Mouse (Mus musculus): Measurements from ENCODE around the gene Zfp296. TPM values are rescaled to one million over a fixed set of nuclear protein-coding genes. Genes with fewer than 3 reads are reported as not detected.
"Not testable (repeated sequence)": the region's sequence is repeated elsewhere in the genome, so short reads cannot be mapped to it uniquely, and the experiment has no call there.

The Zfp296 gene
- total RNA-seq, 2 experiments from 2014 or later = not detected

- DNase-seq (ENCODE audit: low spot score in 2 of 2) = peak; percentile 96
Observed at GRCm38 (mm10) chr7:19603849-19604605, 26.9 kb downstream of the Zfp296 start, which contains the start of gene Clasrp. Gene Clasrp, minus strand, starts transcription at chr7:19604486.

GRCm38 (mm10) chr7:19604606-19605214, 27.6 kb downstream of the Zfp296 start:
- DNase-seq (ENCODE audit: low spot score in 2 of 2) = not testable (repeated sequence)

DNA sequence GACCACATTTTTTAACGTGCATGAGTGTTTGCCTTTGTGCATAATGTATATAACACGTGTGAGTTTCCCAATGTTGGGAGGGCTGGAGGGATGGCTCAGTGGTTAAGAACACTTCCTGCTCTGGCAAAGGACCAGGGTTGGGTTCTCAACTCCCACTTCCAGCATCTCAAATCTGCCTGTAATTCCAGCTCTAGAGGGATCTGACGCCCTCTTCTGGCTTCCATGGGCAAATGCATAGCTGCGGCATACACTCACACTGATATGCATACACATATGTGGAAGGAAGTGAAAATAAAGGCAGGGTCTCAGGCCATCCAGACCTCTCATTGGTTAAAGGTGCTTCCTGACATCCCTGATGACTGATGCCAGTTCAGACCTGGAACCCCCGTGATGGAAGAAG, 30.2 kb downstream of the Zfp296 start:
- no peak for DNase-seq (ENCODE audit: low spot score in 2 of 2)

DNA sequence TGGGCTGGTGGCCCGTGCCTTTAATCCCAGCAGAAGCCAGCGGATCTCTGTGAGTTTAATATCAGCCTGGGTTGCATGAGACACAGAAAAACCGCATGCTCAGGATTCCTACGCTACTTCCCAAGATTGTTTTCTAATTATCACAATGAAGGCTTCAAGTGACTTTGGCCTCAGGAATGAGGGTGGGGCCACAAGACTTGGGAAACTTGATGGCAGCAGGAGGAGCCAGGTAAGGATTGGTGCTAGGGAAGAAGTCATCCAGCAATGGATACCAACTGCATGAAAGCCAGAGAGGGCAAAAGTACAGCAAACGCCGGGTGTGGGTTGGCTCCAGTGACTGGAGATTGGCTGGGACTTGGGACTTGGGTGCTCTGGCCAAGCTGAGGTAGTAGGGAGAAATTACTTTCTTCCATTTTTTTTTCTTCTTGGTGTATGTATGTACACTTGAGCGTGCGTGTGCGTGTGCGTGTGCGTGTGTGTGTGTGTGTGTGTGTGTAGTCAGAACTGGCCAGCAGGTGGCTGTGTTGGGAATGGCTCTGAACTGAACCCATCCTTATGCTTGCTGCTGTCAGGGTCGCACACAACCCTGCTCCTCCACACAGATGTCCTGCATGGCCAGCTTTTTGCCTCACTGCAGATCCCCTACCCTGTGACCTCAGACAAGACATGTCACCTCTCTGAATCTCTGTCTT, 32.7 kb downstream of the Zfp296 start:
- DNase-seq (ENCODE audit: low spot score in 2 of 2) = no peak

DNA sequence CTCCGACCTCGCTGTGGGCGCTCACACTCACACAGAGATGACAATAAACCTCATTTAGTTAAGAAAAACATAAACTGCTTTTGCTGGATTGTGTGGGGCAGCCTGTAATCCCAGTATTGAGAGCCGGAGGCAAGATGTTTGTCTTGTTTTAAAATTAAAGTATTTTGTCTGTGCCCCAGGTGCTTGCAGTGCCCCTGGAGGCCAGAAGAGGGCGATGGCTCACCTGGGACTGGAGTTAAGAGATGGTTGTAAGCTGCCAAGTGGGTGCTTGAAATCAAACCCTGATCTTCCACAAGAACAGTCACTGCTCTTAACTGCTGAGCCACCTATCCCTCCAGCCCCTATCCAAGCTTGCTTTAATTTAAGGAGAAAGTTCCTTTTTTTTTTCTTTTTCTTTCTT, 33.9 kb downstream of the Zfp296 start:
- no peak for DNase-seq (ENCODE audit: low spot score in 2 of 2)

DNA sequence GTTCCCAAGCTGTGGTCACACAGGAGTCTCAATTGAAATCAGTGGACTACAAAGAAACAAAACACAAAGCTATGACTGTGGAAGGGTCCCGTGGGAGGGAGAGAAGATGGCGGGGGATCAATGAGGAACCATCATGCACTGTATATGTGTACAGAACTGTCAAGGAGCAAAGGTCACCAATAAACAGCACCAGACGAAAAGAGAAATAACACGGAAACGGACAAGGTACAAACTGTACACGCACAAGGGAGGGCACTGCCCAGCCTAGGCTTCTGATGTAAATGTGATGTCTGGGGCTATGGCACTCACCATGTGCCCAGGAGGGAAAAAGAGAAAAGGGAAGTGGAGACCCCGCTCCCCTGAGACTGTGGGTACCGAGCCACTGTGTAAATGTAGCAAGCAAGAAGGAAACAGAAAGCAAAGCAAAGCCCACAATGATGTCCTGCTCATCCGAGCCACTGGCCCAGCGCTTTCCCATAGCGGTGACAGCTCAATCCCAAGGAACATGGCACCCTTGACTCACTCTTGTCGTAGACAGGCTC, 38.0 kb downstream of the Zfp296 start:
- DNase-seq (ENCODE audit: low spot score in 2 of 2) = no peak

DNA sequence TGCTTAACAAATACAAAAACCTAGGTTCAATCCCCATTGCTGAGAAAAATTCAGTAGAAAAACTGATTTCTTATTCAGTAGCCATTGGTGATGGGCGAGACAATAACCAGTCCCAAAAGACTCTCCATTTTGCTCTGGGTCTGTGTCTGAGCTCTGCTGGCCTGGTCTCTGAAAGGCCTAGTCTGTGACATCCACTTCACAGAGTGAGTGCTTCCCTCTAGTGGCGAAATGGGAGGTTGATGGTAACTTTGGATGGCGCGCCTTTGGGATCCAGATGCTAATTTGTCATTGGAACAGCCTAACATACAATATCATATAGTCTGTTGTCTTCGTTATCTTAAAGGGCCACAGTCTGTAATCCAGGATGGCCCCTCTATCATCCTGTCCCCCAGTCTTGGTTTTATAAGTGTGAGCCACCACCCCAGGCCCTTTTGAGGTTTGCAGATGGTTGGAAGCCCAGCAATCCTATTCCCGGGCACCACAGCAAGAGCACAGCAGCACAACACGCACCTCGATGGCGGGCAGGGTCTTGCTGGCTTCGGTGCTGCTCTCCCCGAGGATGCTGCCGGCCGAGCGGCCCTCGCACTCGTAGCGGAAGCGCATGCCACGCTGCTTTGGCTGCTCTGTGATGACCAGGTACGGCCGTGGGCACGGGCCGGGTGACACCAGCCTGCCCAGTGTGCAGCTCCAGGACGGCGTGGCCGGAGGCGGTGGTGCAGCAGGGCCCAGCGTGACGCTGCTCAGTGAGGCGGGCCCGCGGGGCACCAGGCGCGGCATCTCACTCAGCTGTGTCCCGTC, 42.1 kb downstream of the Zfp296 start:
- DNase-seq (ENCODE audit: low spot score in 2 of 2) = peak; percentile 77 to 79

DNA sequence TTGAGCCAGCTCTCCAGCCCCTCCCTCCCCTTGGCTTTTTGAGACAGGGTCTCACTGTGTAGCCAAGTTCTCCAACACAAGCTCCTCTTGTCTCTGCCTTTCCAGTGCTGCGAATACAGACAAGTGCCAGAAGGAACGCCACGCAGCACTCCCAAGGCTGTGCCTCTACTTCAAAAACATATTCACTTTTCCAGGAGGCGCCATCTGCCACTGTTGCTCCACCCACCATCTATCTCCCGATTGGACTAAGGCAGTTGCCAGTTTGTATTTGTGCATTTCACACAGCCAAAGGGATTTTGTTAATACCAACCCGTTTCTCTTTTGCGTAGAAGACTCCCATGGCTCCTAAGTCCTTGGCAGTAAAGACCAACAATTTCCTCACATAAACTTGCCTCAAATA, 43.7 kb downstream of the Zfp296 start:
- DNase-seq (ENCODE audit: low spot score in 2 of 2) = peak; percentile 41 to 50

GRCm38 (mm10) chr7:19622241-19622640, 45.2 kb downstream of the Zfp296 start:
- DNase-seq (ENCODE audit: low spot score in 2 of 2) = no peak

DNA sequence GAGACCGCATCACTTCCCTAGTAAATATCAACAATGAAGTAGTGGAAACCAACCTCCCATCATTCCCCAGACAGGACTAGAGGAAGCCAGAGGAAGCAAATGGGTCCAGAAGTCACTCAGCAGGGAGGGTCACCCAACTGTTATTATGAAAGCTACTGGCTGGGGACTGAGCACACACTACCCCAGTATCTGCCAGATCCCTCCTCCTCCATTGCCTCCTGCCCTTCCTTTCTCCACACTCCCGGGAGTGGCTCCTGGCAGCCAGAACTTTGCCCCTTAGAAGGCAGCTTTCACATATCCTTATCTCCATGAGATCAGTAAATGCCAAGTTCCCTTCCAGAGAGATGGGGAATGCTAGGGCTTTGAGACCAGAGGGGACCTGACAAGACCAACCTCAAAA, 46.3 kb downstream of the Zfp296 start:
- no peak for DNase-seq (ENCODE audit: low spot score in 2 of 2)

DNA sequence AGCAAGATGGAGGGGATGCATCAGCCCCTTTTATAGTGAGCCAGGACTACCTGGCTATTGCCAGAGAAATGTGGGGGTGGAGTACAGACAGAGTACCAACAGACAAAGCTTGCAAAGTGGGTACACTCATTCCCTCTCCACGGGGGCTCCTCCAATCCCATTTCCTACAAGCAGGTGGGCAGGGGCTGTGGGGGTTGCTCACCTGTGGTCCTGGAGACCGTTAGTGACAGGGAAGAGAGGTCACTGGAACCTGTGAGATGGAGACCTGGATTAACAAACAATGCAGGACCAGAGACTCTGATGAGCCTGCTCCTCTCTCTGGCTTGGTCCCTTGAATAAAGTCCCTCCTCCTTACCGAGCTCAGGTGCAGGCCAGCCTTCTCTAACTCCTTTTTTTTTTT, 50.6 kb downstream of the Zfp296 start:
- DNase-seq (ENCODE audit: low spot score in 2 of 2) = no peak

DNA sequence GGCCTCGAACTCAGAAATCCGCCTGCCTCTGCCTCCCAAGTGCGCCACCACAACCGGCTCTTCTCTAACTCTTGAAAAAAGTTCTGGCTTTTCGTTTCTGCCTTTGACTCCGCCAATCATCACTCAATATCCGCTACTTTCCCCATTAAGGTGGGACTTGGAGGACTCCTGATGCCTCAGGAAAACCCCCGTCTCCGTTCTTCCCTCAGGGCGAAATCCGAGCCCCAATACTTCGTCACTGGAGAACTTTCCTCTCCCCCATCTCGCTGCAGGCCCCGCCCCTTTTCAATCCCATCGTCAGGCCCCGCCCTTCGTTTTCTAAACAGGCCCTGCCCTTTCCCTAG, 51.1 kb downstream of the Zfp296 start:
- no peak for DNase-seq (ENCODE audit: low spot score in 2 of 2)

- peak; percentile 90 to 93 for DNase-seq (ENCODE audit: low spot score in 2 of 2)
Observed at GRCm38 (mm10) chr7:19628536-19629360, 51.7 kb downstream of the Zfp296 start.

DNA sequence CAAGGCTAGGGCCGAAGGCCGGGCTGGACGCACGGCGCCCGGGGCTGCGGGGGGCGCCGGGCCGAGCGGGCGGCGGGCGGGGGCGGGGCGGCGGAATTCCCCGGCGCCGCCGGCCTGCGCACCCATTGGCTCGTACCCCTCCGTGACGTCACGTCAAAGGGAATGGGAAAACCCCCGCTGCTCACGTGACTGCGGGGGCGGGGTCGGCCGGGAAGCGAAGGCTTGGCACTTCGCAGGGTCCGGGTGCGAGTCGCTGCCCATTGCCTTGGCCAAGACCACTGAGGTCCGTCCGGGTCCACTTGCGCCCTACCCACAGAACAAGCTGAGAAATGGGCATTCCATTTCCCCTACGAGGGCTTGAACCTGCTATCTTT, 52.3 kb downstream of the Zfp296 start, which contains the start of gene Relb:
Gene Relb, minus strand, starts transcription at position 78 of the 374 bp plus-strand sequence.
- peak; percentile 93 to 94 for DNase-seq (ENCODE audit: low spot score in 2 of 2)

Other genes starting within 250 kb of the Zfp296 start
- gene Ercc1, start 232.5 kb upstream of the Zfp296 start, total RNA-seq (2021) = 10 to 100 TPM; 43.1 to 43.9 TPM
- gene Cd3eap, start 217.8 kb upstream of the Zfp296 start, total RNA-seq (2021) = 10 to 100 TPM; 17.6 to 18.1 TPM
- 1 to 10 TPM; 3.4 to 4.5 TPM for gene Ppp1r13l, start 217.5 kb upstream of the Zfp296 start, total RNA-seq (2021)
- 10 to 100 TPM; 33.8 to 33.9 TPM for gene Ercc2, start 195.3 kb upstream of the Zfp296 start, total RNA-seq (2021)
- 1 to 10 TPM; 1.7 to 1.8 TPM for gene Klc3, start 173.2 kb upstream of the Zfp296 start, total RNA-seq (2021)
- under 1 TPM in 1 of 2 experiments, not detected in 1; 0.27 TPM for gene Ckm, start 172.5 kb upstream of the Zfp296 start, total RNA-seq (2021)
- 100 to 1,000 TPM; 115 to 132 TPM for gene Mark4, start 118.5 kb upstream of the Zfp296 start, total RNA-seq (2021)
- gene Exoc3l2, start 114.0 kb upstream of the Zfp296 start, total RNA-seq (2021) = 1 to 10 TPM in 1 of 2 experiments, under 1 TPM in 1; 0.69 to 1.1 TPM
- gene Bloc1s3, start 68.9 kb upstream of the Zfp296 start, total RNA-seq (2021) = 1 to 10 TPM; 6.9 to 8.2 TPM
- gene Trappc6a, start 68.9 kb upstream of the Zfp296 start, total RNA-seq (2021) = 10 to 100 TPM; 22.3 to 24.6 TPM
- 1 to 10 TPM in 1 of 2 experiments, under 1 TPM in 1; 0.94 to 1.0 TPM for gene Nkpd1, start 59.4 kb upstream of the Zfp296 start, total RNA-seq (2021)
- 10 to 100 TPM; 82.0 to 83.6 TPM for gene Ppp1r37, start 14.2 kb upstream of the Zfp296 start, total RNA-seq (2021)
- 10 to 100 TPM; 41.3 to 42.5 TPM for gene Gemin7, start 308 bp downstream of the Zfp296 start, total RNA-seq (2021)
- gene Clasrp, start 27.2 kb downstream of the Zfp296 start, total RNA-seq (2021) = 10 to 100 TPM; 86.8 to 98.8 TPM
- gene Relb, start 52.2 kb downstream of the Zfp296 start, total RNA-seq (2021) = 10 to 100 TPM in 1 of 2 experiments, 1 to 10 TPM in 1; 9.2 to 10.8 TPM
- 100 to 1,000 TPM; 140 to 143 TPM for gene Clptm1, start 87.7 kb downstream of the Zfp296 start, total RNA-seq (2021)
- not detected for gene Apoc2, start 100.7 kb downstream of the Zfp296 start, total RNA-seq (2021)
- gene Gm44805, start 104.1 kb downstream of the Zfp296 start, total RNA-seq (2021) = not detected
- not detected for gene Apoc4, start 104.2 kb downstream of the Zfp296 start, total RNA-seq (2021)
- gene Apoc1, start 115.4 kb downstream of the Zfp296 start, total RNA-seq (2021) = 1 to 10 TPM; 4.3 to 6.5 TPM
- gene Apoe, start 121.9 kb downstream of the Zfp296 start, total RNA-seq (2021) = 1,000 to 10,000 TPM; 2,438 to 2,580 TPM
- 100 to 1,000 TPM; 113 to 115 TPM for gene Tomm40, start 138.2 kb downstream of the Zfp296 start, total RNA-seq (2021)
- 10 to 100 TPM; 22.2 to 22.3 TPM for gene Nectin2, start 173.2 kb downstream of the Zfp296 start, total RNA-seq (2021)
- gene Bcam, start 193.7 kb downstream of the Zfp296 start, total RNA-seq (2021) = 10 to 100 TPM in 1 of 2 experiments, 1 to 10 TPM in 1; 7.2 to 10.6 TPM
- not detected for gene Cblc, start 219.5 kb downstream of the Zfp296 start, total RNA-seq (2021)
- gene Bcl3, start 245.5 kb downstream of the Zfp296 start, total RNA-seq (2021) = under 1 TPM; 0.85 to 0.87 TPM